Mouse (Mus musculus) G1E (cell line): ENCODE measurements around the gene 2310011J03Rik.

Source experiments
- CTCF ChIP-seq: IDR thresholded peaks from 2 replicates; pipeline ENCODE4 v1.5.1; 2012; ENCODE audit warnings: low read depth, low read length, inconsistent platforms, mixed read lengths
- GATA1 ChIP-seq: IDR thresholded peaks from 2 replicates; pipeline ENCODE4 v1.6.1; 2012; ENCODE audit warnings: borderline replicate concordance, low read length, inconsistent platforms, mixed read lengths
- GATA2 ChIP-seq: IDR thresholded peaks from 2 replicates; pipeline ENCODE4 v1.6.1; 2012; ENCODE audit warnings: low read depth, low read length, inconsistent platforms, borderline replicate concordance
- POLR2AphosphoS5 ChIP-seq: IDR thresholded peaks from 2 replicates; pipeline ENCODE4 v1.6.1; 2012; ENCODE audit warnings: low read depth, low read length, inconsistent platforms; ENCODE audit not compliant: insufficient replicate concordance
- TAL1 ChIP-seq: conservative IDR thresholded peaks from 2 replicates; pipeline ENCODE4 v1.6.1; 2012; ENCODE audit warnings: low read depth, low read length, inconsistent platforms, mixed read lengths

DNA sequence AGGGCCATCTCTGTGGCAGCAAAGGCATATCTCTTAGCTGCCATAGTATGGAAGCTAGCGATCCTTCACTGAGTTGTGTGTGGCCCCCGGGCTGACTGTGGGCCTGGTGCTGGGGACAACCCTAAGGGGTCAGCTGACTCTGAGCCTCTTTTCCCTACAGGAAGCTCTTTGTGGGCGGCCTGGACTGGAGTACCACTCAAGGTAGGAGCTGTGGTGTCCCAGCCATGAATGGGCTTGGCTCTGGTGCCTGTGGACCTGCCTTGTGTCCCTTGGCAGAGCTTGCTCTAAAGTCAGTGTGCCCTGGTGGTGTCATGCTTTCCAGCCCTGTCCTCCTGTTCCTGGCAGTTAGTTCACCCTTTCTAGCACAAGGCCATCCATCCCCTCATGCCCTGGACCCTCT is 46.5 kb downstream of the 2310011J03Rik start:
- TF ChIP-seq CTCF (no peak), GATA1 (no peak), TAL1 (no peak), GATA2 (no peak), POLR2AphosphoS5 (no peak)
